Mouse (Mus musculus) liver, embryonic 16.5 days (tissue): ENCODE data around the gene Gabarapl1. TPM values are rescaled to one million over a fixed set of nuclear protein-coding genes. Genes with fewer than 3 reads are reported as not detected.

Experiments used
- ATAC-seq: fragments of 200-750 bp; cut with Nextera tagmentation; 2 replicates; pipeline ENCODE4 v1.8.0; 2017; ENCODE audit warnings: low read depth, mild to moderate bottlenecking, moderate number of reproducible peaks, moderate library complexity
- H3K27ac ChIP-seq: fragments of 300-500 bp; sonication (generic); 2 replicates; pipeline ENCODE4 v1.5.1; 2014; ENCODE audit warnings: mild to moderate bottlenecking, low read length
- H3K27me3 ChIP-seq: fragments of 300-500 bp; sonication (generic); 2 replicates; pipeline ENCODE4 v1.6.1; 2014; ENCODE audit warnings: low read depth, low read length, mixed read lengths; ENCODE audit not compliant: control insufficient read depth, insufficient read depth
- H3K36me3 ChIP-seq: fragments of 300-500 bp; sonication (generic); 2 replicates; pipeline ENCODE4 v1.6.1; 2014; ENCODE audit warnings: mild to moderate bottlenecking; ENCODE audit not compliant: control insufficient read depth, insufficient read depth
- H3K4me1 ChIP-seq: fragments of 300-500 bp; sonication (generic); 2 replicates; pipeline ENCODE4 v1.6.1; 2014; ENCODE audit warnings: low read depth, low read length, mixed read lengths; ENCODE audit not compliant: control insufficient read depth
- H3K4me2 ChIP-seq: fragments of 300-500 bp; sonication (generic); 2 replicates; pipeline ENCODE4 v1.6.1; 2014; ENCODE audit warnings: low read depth, low read length, mixed read lengths
- H3K4me3 ChIP-seq: fragments of 300-500 bp; sonication (generic); 2 replicates; pipeline ENCODE4 v1.5.1; 2014; ENCODE audit warnings: low read depth, mild to moderate bottlenecking, low read length
- H3K9ac ChIP-seq: fragments of 300-500 bp; sonication (generic); 2 replicates; pipeline ENCODE4 v1.6.1; 2014; ENCODE audit warnings: low read depth, low read length
- H3K9me3 ChIP-seq: fragments of 300-500 bp; sonication (generic); replicated peaks from 2 replicates; pipeline ENCODE4 v1.6.1; 2016; ENCODE audit warnings: low read length; ENCODE audit not compliant: control insufficient read depth
- WGBS: fragments of 180-500 bp; shearing (Covaris S2); extraction: QIAGEN DNeasy Blood & Tissue Kit; methylation state at CpG from one replicate; pipeline ENCODE4 v1.1.7; 2014; ENCODE audit not compliant: insufficient replicate concordance; 5-methylcytosine and 5-hydroxymethylcytosine counted together
- polyA plus RNA-seq: library from polyadenylated mRNA; unstranded; fragments of >200 nt; fragmentation: Nextera tagmentation; extraction: Ambion mirVana; gene quantifications from 2 replicates; pipeline ENCODE4 v1.2.1, GENCODE M21; 2015

Gene Gabarapl1
- polyA plus RNA-seq, 1 experiment from 2014 or later: 28.6 TPM

- Histone ChIP-seq H3K36me3 (no peaks in the 10 kb centered on the region), H3K4me2 (no peak overlapping the region), H3K27me3 (no peaks in the 10 kb centered on the region), H3K27ac (no peak overlapping the region), H3K4me3 (no peak overlapping the region), H3K9ac (no peak overlapping the region), H3K9me3 (no peaks in the 10 kb centered on the region), H3K4me1 (no peaks in the 10 kb centered on the region)
- 24% methylated on average over 4 of the region's 4 CpGs for WGBS
- ATAC-seq: no peak
Measured at GRCm38 (mm10) chr6:129581896-129582295, 48.9 kb downstream of the Gabarapl1 start.

- no peaks in the 10 kb centered on the region for H3K27me3 ChIP-seq
- H3K4me1 ChIP-seq: no peaks in the 10 kb centered on the region
- H3K9ac ChIP-seq: no peak overlapping the region
- H3K4me3 ChIP-seq: no peak overlapping the region
- H3K4me2 ChIP-seq: no peak overlapping the region
- H3K27ac ChIP-seq: no peak overlapping the region
- no peak for ATAC-seq
- no peaks in the 10 kb centered on the region for H3K36me3 ChIP-seq
- H3K9me3 ChIP-seq: no peaks in the 10 kb centered on the region
- WGBS: 51% methylated on average over 3 of the region's 3 CpGs
Measured at GRCm38 (mm10) chr6:129583014-129583413, 50.1 kb downstream of the Gabarapl1 start.

- no peaks in the 10 kb centered on the region for H3K36me3 ChIP-seq
- H3K27ac ChIP-seq: no peak within 1 kb of the TSS
- no peaks in the 10 kb centered on the region for H3K4me1 ChIP-seq
- no peaks in the 10 kb centered on the region for H3K9me3 ChIP-seq
- no peak for ATAC-seq
- 16% methylated on average over 3 of the region's 3 CpGs for WGBS
- no peak within 1 kb of the TSS for H3K9ac ChIP-seq
- no peak within 1 kb of the TSS for H3K4me2 ChIP-seq
- H3K27me3 ChIP-seq: no peaks in the 10 kb centered on the region
- H3K4me3 ChIP-seq: no peak within 1 kb of the TSS
Measured at GRCm38 (mm10) chr6:129591508-129591907, 58.5 kb downstream of the Gabarapl1 start, which contains the start of gene Klrd1. Gene Klrd1, plus strand, starts transcription at chr6:129591782.

Other genes starting within 250 kb of the Gabarapl1 start
- not detected in 2 replicates for gene 4922502D21Rik, start 201.4 kb upstream of the Gabarapl1 start, polyA plus RNA-seq
- 13.1 and 13.7 TPM in 2 replicates for gene Clec12a, start 190.5 kb upstream of the Gabarapl1 start, polyA plus RNA-seq
- not detected in 2 replicates for gene Clec12b, start 147.3 kb upstream of the Gabarapl1 start, polyA plus RNA-seq
- gene Clec1b, start 135.9 kb upstream of the Gabarapl1 start, polyA plus RNA-seq: 26.1 and 26.7 TPM in 2 replicates
- 0.30 and 0.33 TPM in 2 replicates for gene Clec9a, start 124.3 kb upstream of the Gabarapl1 start, polyA plus RNA-seq
- 0.21 and 0.36 TPM in 2 replicates for gene Clec1a, start 81.2 kb upstream of the Gabarapl1 start, polyA plus RNA-seq
- gene Olr1, start 26.0 kb upstream of the Gabarapl1 start, polyA plus RNA-seq: 1.2 and 1.3 TPM in 2 replicates
- 0.04 TPM in 1 of 2 replicates, not detected in the other for gene Tmem52b, start 20.6 kb upstream of the Gabarapl1 start, polyA plus RNA-seq
- 0.13 TPM in 1 of 2 replicates, not detected in the other for gene Klre1, start 44.7 kb downstream of the Gabarapl1 start, polyA plus RNA-seq
- 0.68 and 1.0 TPM in 2 replicates for gene Klrd1, start 58.6 kb downstream of the Gabarapl1 start, polyA plus RNA-seq
- gene Klrk1, start 90.7 kb downstream of the Gabarapl1 start, polyA plus RNA-seq: 0.68 and 0.77 TPM in 2 replicates
- not detected in 2 replicates for gene Klrc3, start 110.2 kb downstream of the Gabarapl1 start, polyA plus RNA-seq
- gene Klrc2, start 127.5 kb downstream of the Gabarapl1 start, polyA plus RNA-seq: 0.05 TPM in 1 of 2 replicates, not detected in the other
- 0.39 and 0.45 TPM in 2 replicates for gene Klrc1, start 145.8 kb downstream of the Gabarapl1 start, polyA plus RNA-seq
- gene Klri1, start 184.0 kb downstream of the Gabarapl1 start, polyA plus RNA-seq: 0.17 TPM in 1 of 2 replicates, not detected in the other
- 0.02 and 0.07 TPM in 2 replicates for gene Klri2, start 207.3 kb downstream of the Gabarapl1 start, polyA plus RNA-seq